Mouse (Mus musculus): ENCODE measurements around the gene Hoxc12. TPM values are rescaled to one million over a fixed set of nuclear protein-coding genes. Genes with fewer than 3 reads are reported as not detected.

Gene Hoxc12
- polyA plus RNA-seq, 1 experiment from 2014 or later = not detected

DNA sequence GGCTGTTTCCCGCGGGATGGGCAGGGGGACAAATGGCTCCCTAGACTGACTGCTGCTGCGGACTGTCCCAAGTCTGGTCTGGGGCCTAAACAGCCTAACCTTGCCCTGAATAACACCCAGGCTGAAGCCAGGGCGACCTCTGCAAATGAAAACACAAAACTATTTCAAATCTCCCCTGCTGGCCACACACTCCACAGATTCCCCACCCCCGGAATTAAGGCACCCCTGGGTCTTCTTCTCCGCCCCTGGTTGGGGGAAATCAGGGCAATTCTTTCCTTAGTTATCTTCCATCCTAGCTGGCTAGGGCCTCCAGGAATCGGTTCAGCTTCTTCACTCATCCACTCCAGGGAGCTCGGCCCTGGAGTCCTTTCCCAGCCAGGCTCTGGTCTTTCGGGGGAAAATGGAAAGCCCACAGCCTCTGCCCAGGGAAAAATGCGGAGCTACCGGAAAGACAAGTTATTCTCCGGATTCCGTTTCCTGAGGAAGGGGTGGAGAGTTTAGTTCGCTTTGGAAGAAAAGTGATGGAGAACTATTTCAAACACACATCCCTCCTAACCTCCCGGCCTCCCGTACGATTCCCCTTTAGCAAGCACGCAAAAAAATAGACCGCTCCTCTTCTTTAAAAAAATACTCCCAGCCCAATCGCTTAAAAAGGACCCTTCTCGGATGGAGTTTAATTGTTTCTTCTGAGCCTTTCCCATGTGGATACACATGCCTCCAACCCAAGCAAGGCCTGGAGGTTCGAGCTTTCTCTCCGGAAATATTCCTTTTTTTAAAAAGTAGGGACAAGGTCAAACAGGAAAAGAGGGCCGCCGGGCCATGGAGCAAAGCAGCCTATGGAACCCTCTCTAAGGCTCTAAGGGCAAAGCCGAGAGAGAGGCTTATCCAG lies 28.7 kb downstream of the Hoxc12 start:
- Histone ChIP-seq H3K36me3 (replicated peaks; ENCODE audit: control insufficient read depth, insufficient read depth, low read depth, low read length) (no peaks in the 10 kb centered on the region), H3K9ac (replicated peaks; ENCODE audit: low read length) (no peak overlapping the region), H3K27ac (replicated peaks; ENCODE audit: low read depth, low read length) (no peak overlapping the region), H3K27me3 (ENCODE audit: control insufficient read depth, insufficient read depth, low read length) (peaks cover 89% of the 10 kb centered on the region), H3K9me3 (replicated peaks; ENCODE audit: control insufficient read depth, low read length) (no peaks in the 10 kb centered on the region), H3K4me2 (ENCODE audit: low read depth, low read length) (no peak overlapping the region), H3K4me3 (ENCODE audit: low read depth, low read length) (no peak overlapping the region), H3K4me1 (ENCODE audit: control insufficient read depth, insufficient read depth, low read length) (no peaks in the 10 kb centered on the region)
- whole genome bisulfite sequencing = 1% methylated on average over 26 of the region's 26 CpGs
- DNase-seq (ENCODE audit: low spot score) (no peak), ATAC-seq (replicated peaks; ENCODE audit: insufficient number of reproducible peaks, low FRiP score, low TSS enrichment, low read depth) (no peak)

DNA sequence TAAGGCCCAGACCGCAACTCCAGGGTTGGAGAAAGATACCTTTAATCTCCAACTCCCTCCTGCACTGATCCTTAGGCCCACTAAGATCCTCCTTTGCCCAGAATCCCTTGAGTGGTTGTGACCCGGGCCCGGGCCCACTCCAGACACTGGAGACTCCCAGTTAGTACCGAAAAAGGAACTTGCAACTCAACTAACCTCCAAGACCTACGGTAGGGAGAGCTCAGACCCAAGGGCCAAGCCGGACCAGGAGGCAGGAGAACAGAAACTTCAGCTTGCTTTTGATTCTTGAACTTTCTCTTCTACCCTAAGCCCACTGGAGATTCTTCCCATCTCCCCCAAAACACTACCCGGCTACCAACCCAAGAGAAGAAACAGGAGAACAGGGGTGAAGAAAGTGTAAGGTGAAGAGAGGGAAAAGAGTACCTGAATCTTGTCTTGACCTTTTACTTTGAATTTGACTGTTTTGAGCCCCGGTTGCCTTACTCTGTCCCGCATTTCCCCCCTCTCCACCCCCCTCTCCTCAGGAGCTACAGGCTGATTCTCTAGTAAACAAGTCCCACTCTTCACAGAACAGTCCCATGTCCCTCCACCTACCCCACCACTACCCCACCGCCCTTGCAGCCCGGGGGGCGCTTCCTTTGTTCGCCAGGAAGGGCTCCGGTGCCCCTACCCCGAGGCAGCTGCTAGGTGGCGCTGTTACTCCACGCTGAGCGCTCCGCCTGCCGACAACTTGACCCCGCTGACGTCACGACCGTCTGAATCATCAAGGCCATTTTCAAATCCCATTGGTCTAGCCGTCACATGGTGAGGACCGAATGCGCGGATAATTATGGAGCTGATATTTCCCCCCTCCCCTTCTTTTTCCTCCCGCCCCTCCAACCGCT lies 29.6 kb downstream of the Hoxc12 start:
- DNase-seq (ENCODE audit: low spot score) (peak; percentile 88), ATAC-seq (replicated peaks; ENCODE audit: insufficient number of reproducible peaks, low FRiP score, low TSS enrichment, low read depth) (0 out of 2 replicates have a peak, but pooled peaks have one; percentile 39)
- Histone ChIP-seq H3K9ac (replicated peaks; ENCODE audit: low read length) (no peak overlapping the region), H3K4me1 (ENCODE audit: control insufficient read depth, insufficient read depth, low read length) (no peaks in the 10 kb centered on the region), H3K4me3 (ENCODE audit: low read depth, low read length) (no peak overlapping the region), H3K4me2 (ENCODE audit: low read depth, low read length) (no peak overlapping the region), H3K27ac (replicated peaks; ENCODE audit: low read depth, low read length) (no peak overlapping the region), H3K36me3 (replicated peaks; ENCODE audit: control insufficient read depth, insufficient read depth, low read depth, low read length) (no peaks in the 10 kb centered on the region), H3K9me3 (replicated peaks; ENCODE audit: control insufficient read depth, low read length) (no peaks in the 10 kb centered on the region), H3K27me3 (ENCODE audit: control insufficient read depth, insufficient read depth, low read length) (peaks cover 89% of the 10 kb centered on the region)
- 3% methylated on average over 28 of the region's 30 CpGs for WGBS

DNA sequence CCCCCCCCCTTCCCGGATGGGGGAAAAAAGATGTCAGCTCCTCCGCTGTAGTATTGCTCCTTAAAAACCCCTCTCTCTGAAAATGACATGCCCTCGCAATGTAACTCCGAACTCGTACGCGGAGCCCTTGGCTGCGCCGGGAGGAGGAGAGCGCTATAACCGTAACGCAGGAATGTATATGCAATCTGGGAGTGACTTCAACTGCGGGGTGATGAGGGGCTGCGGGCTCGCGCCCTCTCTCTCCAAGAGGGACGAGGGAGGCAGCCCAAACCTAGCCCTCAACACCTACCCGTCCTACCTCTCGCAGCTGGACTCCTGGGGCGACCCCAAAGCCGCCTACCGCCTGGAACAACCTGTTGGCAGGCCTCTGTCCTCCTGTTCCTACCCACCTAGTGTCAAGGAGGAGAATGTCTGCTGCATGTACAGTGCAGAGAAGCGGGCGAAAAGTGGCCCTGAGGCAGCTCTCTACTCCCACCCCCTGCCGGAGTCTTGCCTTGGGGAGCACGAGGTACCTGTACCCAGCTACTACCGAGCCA lies 30.3 kb downstream of the Hoxc12 start, which contains the start of gene Hoxc10:
Gene Hoxc10, plus strand, starts transcription at position 21 of the 536 bp plus-strand sequence.
- Histone ChIP-seq H3K9ac (replicated peaks; ENCODE audit: low read length) (no peak within 1 kb of the TSS), H3K4me3 (ENCODE audit: low read depth, low read length) (no peak within 1 kb of the TSS), H3K36me3 (replicated peaks; ENCODE audit: control insufficient read depth, insufficient read depth, low read depth, low read length) (no peaks in the 10 kb centered on the region), H3K4me1 (ENCODE audit: control insufficient read depth, insufficient read depth, low read length) (no peaks in the 10 kb centered on the region), H3K4me2 (ENCODE audit: low read depth, low read length) (no peak within 1 kb of the TSS), H3K9me3 (replicated peaks; ENCODE audit: control insufficient read depth, low read length) (no peaks in the 10 kb centered on the region), H3K27ac (replicated peaks; ENCODE audit: low read depth, low read length) (no peak within 1 kb of the TSS), H3K27me3 (ENCODE audit: control insufficient read depth, insufficient read depth, low read length) (peaks cover 90% of the 10 kb centered on the region)
- ATAC-seq (replicated peaks; ENCODE audit: insufficient number of reproducible peaks, low FRiP score, low TSS enrichment, low read depth) (no peak; the same call in 1 of the 2 replicates), DNase-seq (ENCODE audit: low spot score) (no peak)
- 1% methylated on average over 27 of the region's 27 CpGs for WGBS

DNA sequence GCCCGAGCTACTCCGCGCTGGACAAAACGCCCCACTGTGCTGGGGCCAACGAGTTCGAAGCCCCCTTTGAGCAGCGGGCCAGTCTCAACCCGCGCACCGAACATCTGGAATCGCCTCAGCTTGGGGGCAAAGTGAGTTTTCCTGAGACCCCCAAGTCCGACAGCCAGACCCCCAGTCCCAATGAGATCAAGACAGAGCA lies 30.7 kb downstream of the Hoxc12 start, which contains the start of gene Hoxc5:
Gene Hoxc5, plus strand, starts transcription at position 132 of the 199 bp plus-strand sequence.
- WGBS = 2% methylated on average over 12 of the region's 12 CpGs
- ATAC-seq (replicated peaks; ENCODE audit: insufficient number of reproducible peaks, low FRiP score, low TSS enrichment, low read depth) (no peak), DNase-seq (ENCODE audit: low spot score) (no peak)
- Histone ChIP-seq H3K9me3 (replicated peaks; ENCODE audit: control insufficient read depth, low read length) (no peaks in the 10 kb centered on the region), H3K4me3 (ENCODE audit: low read depth, low read length) (no peak within 1 kb of the TSS), H3K4me1 (ENCODE audit: control insufficient read depth, insufficient read depth, low read length) (no peaks in the 10 kb centered on the region), H3K27me3 (ENCODE audit: control insufficient read depth, insufficient read depth, low read length) (peaks cover 93% of the 10 kb centered on the region), H3K27ac (replicated peaks; ENCODE audit: low read depth, low read length) (no peak within 1 kb of the TSS), H3K36me3 (replicated peaks; ENCODE audit: control insufficient read depth, insufficient read depth, low read depth, low read length) (no peaks in the 10 kb centered on the region), H3K4me2 (ENCODE audit: low read depth, low read length) (no peak within 1 kb of the TSS), H3K9ac (replicated peaks; ENCODE audit: low read length) (no peak within 1 kb of the TSS)

DNA sequence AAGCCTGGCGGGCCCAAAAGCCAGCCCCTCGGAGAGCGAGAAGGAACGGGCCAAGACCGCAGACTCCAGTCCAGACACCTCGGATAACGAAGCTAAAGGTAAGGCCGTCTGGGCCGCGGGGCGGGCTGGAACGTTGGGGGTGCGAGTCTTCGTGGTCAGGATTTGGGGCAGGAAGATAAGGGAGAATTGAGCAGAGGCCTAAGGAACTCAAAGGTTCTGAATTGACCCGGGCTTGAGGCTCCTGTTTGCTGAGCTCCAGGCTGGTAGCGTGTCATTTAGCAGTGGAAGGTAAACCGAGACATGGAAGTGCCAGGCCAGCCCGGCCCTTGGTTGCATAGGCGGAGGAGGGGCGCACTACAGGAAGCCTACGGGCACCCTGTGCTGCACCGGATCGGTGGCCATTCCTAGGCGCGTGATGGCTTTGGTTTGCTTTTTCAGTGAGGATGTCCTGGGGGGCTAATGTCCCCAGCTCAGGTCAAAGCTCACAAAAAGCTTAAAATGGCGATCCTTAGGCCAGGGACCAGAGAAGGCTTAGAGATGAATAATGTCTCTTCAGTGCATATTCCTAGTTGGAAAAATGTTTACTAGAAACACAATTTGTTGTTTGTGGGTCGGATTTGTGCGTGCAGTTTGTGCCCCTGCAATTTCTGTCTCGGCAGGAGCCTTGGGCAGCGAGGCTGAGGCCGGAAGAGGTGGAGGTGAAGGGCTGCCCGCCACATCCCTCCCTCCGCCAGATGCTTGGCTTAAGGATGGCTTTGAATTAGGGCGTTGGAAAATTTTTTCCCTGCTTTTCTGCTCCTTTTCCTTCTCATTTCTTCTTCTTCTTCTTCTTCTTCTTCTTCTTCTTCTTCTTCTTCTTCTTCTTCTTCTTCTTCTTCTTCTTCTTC lies 31.2 kb downstream of the Hoxc12 start:
- Histone ChIP-seq H3K4me2 (ENCODE audit: low read depth, low read length) (no peak overlapping the region), H3K36me3 (replicated peaks; ENCODE audit: control insufficient read depth, insufficient read depth, low read depth, low read length) (no peaks in the 10 kb centered on the region), H3K9ac (replicated peaks; ENCODE audit: low read length) (no peak overlapping the region), H3K9me3 (replicated peaks; ENCODE audit: control insufficient read depth, low read length) (no peaks in the 10 kb centered on the region), H3K27me3 (ENCODE audit: control insufficient read depth, insufficient read depth, low read length) (peaks cover 93% of the 10 kb centered on the region), H3K4me3 (ENCODE audit: low read depth, low read length) (no peak overlapping the region), H3K4me1 (ENCODE audit: control insufficient read depth, insufficient read depth, low read length) (no peaks in the 10 kb centered on the region), H3K27ac (replicated peaks; ENCODE audit: low read depth, low read length) (no peak overlapping the region)
- ATAC-seq (replicated peaks; ENCODE audit: insufficient number of reproducible peaks, low FRiP score, low TSS enrichment, low read depth) = no peak
- WGBS = 1% methylated on average over 34 of the region's 34 CpGs
- no peak for DNase-seq (ENCODE audit: low spot score)

DNA sequence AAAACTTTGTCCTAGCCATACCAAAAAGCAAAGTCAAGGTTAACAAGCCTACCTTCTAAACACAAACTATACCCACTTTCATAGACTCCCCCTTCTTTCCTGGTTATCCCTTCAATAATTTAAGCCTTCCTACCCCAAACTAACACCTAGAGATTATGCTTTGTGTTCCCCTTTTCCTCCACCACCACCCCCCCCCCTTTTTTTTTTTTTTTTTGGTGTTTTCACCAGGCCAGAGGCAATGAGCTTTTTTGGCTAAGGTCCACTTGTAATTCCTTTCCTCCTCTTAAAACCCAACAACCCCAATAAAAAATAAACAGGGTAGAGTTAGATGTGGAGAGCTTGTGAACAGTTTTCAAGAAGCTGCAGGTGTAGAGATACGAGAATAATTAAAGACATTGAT lies 32.7 kb downstream of the Hoxc12 start:
- Histone ChIP-seq H3K9ac (replicated peaks; ENCODE audit: low read length) (no peak overlapping the region), H3K4me3 (ENCODE audit: low read depth, low read length) (no peak overlapping the region), H3K36me3 (replicated peaks; ENCODE audit: control insufficient read depth, insufficient read depth, low read depth, low read length) (no peaks in the 10 kb centered on the region), H3K4me2 (ENCODE audit: low read depth, low read length) (no peak overlapping the region), H3K27me3 (ENCODE audit: control insufficient read depth, insufficient read depth, low read length) (peaks cover 96% of the 10 kb centered on the region), H3K4me1 (ENCODE audit: control insufficient read depth, insufficient read depth, low read length) (no peaks in the 10 kb centered on the region), H3K9me3 (replicated peaks; ENCODE audit: control insufficient read depth, low read length) (no peaks in the 10 kb centered on the region), H3K27ac (replicated peaks; ENCODE audit: low read depth, low read length) (no peak overlapping the region)
- 39% methylated on average over 1 of the region's 1 CpGs for WGBS
- ATAC-seq (replicated peaks; ENCODE audit: insufficient number of reproducible peaks, low FRiP score, low TSS enrichment, low read depth) (no peak), DNase-seq (ENCODE audit: low spot score) (no peak)

DNA sequence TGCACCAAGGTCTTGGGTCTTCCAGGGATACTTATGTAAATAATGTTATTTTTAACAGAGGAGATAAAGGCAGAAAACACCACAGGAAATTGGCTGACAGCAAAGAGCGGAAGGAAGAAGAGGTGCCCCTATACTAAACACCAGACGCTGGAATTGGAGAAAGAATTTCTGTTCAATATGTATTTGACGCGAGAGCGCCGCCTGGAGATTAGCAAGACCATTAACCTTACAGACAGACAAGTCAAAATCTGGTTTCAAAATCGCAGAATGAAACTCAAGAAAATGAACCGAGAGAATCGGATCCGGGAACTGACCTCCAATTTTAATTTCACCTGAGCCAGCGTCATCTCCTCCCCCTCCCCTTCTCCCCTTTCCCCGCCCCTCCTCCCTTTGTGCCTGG lies 34.2 kb downstream of the Hoxc12 start:
- WGBS = 1% methylated on average over 12 of the region's 12 CpGs
- Histone ChIP-seq H3K9ac (replicated peaks; ENCODE audit: low read length) (no peak overlapping the region), H3K36me3 (replicated peaks; ENCODE audit: control insufficient read depth, insufficient read depth, low read depth, low read length) (no peaks in the 10 kb centered on the region), H3K27me3 (ENCODE audit: control insufficient read depth, insufficient read depth, low read length) (peaks cover 94% of the 10 kb centered on the region), H3K9me3 (replicated peaks; ENCODE audit: control insufficient read depth, low read length) (no peaks in the 10 kb centered on the region), H3K4me2 (ENCODE audit: low read depth, low read length) (no peak overlapping the region), H3K4me1 (ENCODE audit: control insufficient read depth, insufficient read depth, low read length) (no peaks in the 10 kb centered on the region), H3K4me3 (ENCODE audit: low read depth, low read length) (no peak overlapping the region), H3K27ac (replicated peaks; ENCODE audit: low read depth, low read length) (no peak overlapping the region)
- no peak for ATAC-seq (replicated peaks; ENCODE audit: insufficient number of reproducible peaks, low FRiP score, low TSS enrichment, low read depth)
- DNase-seq (ENCODE audit: low spot score) = no peak

Measured in embryonic facial prominence, embryonic 11.5 days (tissue).